Mouse (Mus musculus) hindbrain, embryonic 12.5 days (tissue): ENCODE results near the gene Dgat2. TPM values are rescaled to one million over a fixed set of nuclear protein-coding genes. Genes with fewer than 3 reads are reported as not detected.

Experiments
- ATAC-seq: fragments of 200-750 bp; cut with Nextera tagmentation; 2 replicates; pipeline ENCODE4 v1.8.0; 2017; ENCODE audit warnings: moderate TSS enrichment; ENCODE audit not compliant: low FRiP score
- H3K27ac ChIP-seq: fragments of 300-500 bp; sonication (generic); 2 replicates; pipeline ENCODE4 v1.5.1; 2016; ENCODE audit warnings: mild to moderate bottlenecking
- H3K27me3 ChIP-seq: fragments of 300-500 bp; sonication (generic); 2 replicates; pipeline ENCODE4 v1.6.1; 2016; ENCODE audit warnings: mild to moderate bottlenecking
- H3K36me3 ChIP-seq: fragments of 300-500 bp; sonication (generic); 2 replicates; pipeline ENCODE4 v1.6.1; 2016; ENCODE audit warnings: mild to moderate bottlenecking
- H3K4me1 ChIP-seq: fragments of 300-500 bp; sonication (generic); 2 replicates; pipeline ENCODE4 v1.6.1; 2016
- H3K4me2 ChIP-seq: fragments of 300-500 bp; sonication (generic); replicated peaks from 2 replicates; pipeline ENCODE4 v1.6.1; 2016; ENCODE audit warnings: mild to moderate bottlenecking
- H3K4me3 ChIP-seq: fragments of 300-500 bp; sonication (generic); 2 replicates; pipeline ENCODE4 v1.5.1; 2016; ENCODE audit warnings: mild to moderate bottlenecking
- H3K9ac ChIP-seq: fragments of 300-500 bp; sonication (generic); 2 replicates; pipeline ENCODE4 v1.6.1; 2016; ENCODE audit warnings: mild to moderate bottlenecking, moderate library complexity
- H3K9me3 ChIP-seq: fragments of 300-500 bp; sonication (generic); replicated peaks from 2 replicates; pipeline ENCODE4 v1.6.1; 2016; ENCODE audit warnings: mild to moderate bottlenecking
- WGBS: fragments of 180-500 bp; shearing (Covaris S2); methylation state at CpG from one replicate; pipeline ENCODE4 v1.1.7; 2016; 5-methylcytosine and 5-hydroxymethylcytosine counted together
- polyA plus RNA-seq: library from polyadenylated mRNA; unstranded; fragments of >200 nt; fragmentation: Nextera tagmentation; extraction: Ambion mirVana; gene quantifications from 2 replicates; pipeline ENCODE4 v1.2.1, GENCODE M21; 2016

Gene Dgat2
- polyA plus RNA-seq, 1 experiment from 2014 or later: 12.8 TPM

GRCm38 (mm10) chr7:99171730-99172463 lies 10.6 kb downstream of the Dgat2 start:
- H3K27ac ChIP-seq: no peak overlapping the region
- ATAC-seq: no peak
- no peaks in the 10 kb centered on the region for H3K9me3 ChIP-seq
- no peak overlapping the region for H3K4me3 ChIP-seq
- no peaks in the 10 kb centered on the region for H3K36me3 ChIP-seq
- no peaks in the 10 kb centered on the region for H3K27me3 ChIP-seq
- WGBS: 66% methylated on average over 10 of the region's 10 CpGs
- no peak overlapping the region for H3K9ac ChIP-seq
- H3K4me1 ChIP-seq: no peaks in the 10 kb centered on the region
- no peak overlapping the region for H3K4me2 ChIP-seq

DNA sequence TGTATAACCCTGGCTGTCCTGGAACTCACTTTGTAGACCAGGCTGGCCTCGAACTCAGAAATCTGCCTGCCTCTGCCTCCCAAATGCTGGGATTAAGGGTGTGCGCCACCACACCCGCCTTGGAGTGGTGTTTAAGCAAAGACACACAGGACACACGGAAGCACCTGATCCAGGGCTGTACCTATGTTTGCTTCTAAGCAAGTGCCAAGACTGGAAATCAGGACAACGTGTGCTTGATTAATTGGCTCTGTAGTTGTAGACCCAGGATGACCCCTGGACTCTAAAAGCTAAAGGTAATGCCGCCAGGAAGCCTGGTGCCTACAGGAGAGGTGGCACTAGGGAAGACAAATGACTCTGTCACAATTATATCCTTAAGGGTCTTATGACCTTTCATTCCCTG lies 12.0 kb downstream of the Dgat2 start:
- Histone ChIP-seq H3K4me3 (no peak overlapping the region), H3K9me3 (no peaks in the 10 kb centered on the region), H3K27me3 (no peaks in the 10 kb centered on the region), H3K4me1 (no peaks in the 10 kb centered on the region), H3K4me2 (no peak overlapping the region), H3K9ac (no peak overlapping the region), H3K36me3 (no peaks in the 10 kb centered on the region), H3K27ac (no peak overlapping the region)
- WGBS: 89% methylated on average over 6 of the region's 6 CpGs
- ATAC-seq: no peak

DNA sequence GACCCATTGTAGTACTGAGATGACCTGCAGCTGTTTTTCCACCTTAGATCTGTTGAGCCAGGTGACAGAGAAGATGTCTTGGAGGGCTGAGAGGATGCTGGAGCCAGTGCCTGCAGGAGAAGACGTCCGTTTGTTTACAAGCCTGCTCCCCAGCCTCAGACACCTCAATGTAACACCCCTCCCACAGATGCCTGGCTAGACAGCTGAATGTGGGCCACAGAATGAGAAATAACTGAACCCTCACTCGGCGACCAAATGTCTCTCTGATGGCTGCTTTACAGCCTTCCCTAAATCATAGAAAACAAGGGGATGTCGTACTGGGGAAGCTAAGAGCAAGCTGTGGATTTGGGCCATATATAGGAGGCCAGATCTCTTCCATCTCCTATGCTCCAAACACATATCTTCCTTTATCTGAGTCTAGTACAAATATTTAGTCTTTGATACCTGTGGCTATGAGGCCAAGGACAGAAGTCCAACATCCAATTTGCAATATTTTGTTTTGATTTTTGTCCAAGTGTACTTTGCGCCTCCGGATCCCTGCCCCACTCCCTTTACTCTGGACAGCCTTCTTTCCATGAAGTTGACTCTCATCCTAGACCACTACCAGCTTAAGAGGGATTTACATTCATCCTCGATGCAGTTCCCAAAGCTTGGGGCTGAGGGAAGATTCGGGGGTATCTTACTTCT lies 12.7 kb downstream of the Dgat2 start:
- no peak for ATAC-seq
- Histone ChIP-seq H3K4me1 (no peaks in the 10 kb centered on the region), H3K9me3 (no peaks in the 10 kb centered on the region), H3K27me3 (no peaks in the 10 kb centered on the region), H3K9ac (no peak overlapping the region), H3K4me3 (no peak overlapping the region), H3K36me3 (no peaks in the 10 kb centered on the region), H3K4me2 (no peak overlapping the region), H3K27ac (no peak overlapping the region)
- 91% methylated on average over 9 of the region's 9 CpGs for WGBS

GRCm38 (mm10) chr7:99168756-99169155 lies 13.8 kb downstream of the Dgat2 start:
- ATAC-seq: no peak
- Histone ChIP-seq H3K27me3 (no peaks in the 10 kb centered on the region), H3K36me3 (no peaks in the 10 kb centered on the region), H3K4me1 (no peaks in the 10 kb centered on the region), H3K9me3 (no peaks in the 10 kb centered on the region), H3K9ac (no peak overlapping the region), H3K27ac (no peak overlapping the region), H3K4me2 (no peak overlapping the region), H3K4me3 (no peak overlapping the region)
- 85% methylated on average over 6 of the region's 6 CpGs for WGBS

DNA sequence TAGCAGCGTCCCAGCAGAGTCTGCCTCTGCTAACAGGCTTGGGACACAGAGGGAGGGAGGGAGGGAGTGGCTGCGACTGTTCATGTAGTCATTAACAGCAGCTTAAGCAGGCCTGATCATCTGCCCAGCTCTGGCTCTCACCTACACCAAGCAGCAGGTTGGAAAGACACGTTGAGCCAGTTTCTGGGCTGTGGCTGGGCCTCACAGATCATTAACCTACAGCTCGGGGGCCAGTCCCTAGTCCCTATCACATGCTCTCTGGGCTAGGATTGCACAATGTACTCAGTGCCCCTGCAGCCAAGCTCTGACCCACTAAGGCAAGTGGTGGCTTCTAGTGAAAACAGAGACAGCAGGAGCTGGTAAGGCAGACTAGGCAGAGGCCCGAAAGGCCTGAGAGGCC lies 14.6 kb downstream of the Dgat2 start:
- Histone ChIP-seq H3K36me3 (no peaks in the 10 kb centered on the region), H3K4me1 (no peaks in the 10 kb centered on the region), H3K9me3 (no peaks in the 10 kb centered on the region), H3K27me3 (no peaks in the 10 kb centered on the region), H3K4me3 (no peak overlapping the region), H3K27ac (no peak overlapping the region), H3K9ac (no peak overlapping the region), H3K4me2 (no peak overlapping the region)
- WGBS: 64% methylated on average over 5 of the region's 5 CpGs
- ATAC-seq: no peak

GRCm38 (mm10) chr7:99166159-99166558 lies 16.4 kb downstream of the Dgat2 start:
- H3K4me1 ChIP-seq: peaks cover 5% of the 10 kb centered on the region
- ATAC-seq: no peak
- no peak overlapping the region for H3K9ac ChIP-seq
- no peaks in the 10 kb centered on the region for H3K36me3 ChIP-seq
- H3K9me3 ChIP-seq: no peaks in the 10 kb centered on the region
- H3K4me3 ChIP-seq: no peak overlapping the region
- H3K4me2 ChIP-seq: no peak overlapping the region
- no peaks in the 10 kb centered on the region for H3K27me3 ChIP-seq
- WGBS: 87% methylated on average over 8 of the region's 8 CpGs
- H3K27ac ChIP-seq: no peak overlapping the region

DNA sequence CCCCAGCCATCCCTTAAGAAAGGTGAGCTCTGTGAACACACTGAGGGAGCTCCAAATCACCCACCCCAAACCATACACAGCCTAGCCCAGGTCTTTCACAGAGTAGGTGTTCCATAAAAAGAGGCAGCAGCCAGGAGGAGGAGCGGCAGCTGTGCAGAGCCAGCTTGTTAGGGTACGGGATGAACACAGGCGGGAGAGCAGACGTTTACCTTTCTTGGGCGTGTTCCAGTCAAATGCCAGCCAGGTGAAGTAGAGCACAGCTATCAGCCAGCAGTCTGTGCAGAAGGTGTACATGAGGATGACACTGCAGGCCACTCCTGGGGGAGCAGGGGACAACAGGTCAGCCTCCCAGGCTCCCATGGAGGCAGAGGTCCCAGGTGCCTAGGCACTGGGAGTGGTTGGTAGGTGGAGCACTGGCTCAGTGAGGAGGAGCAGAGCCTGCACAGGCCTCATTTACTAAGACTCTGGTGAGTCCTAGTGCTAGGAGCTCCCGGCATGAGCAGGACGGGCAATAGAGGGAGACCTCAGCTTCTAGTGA lies 17.6 kb downstream of the Dgat2 start:
- no peak overlapping the region for H3K4me3 ChIP-seq
- 92% methylated on average over 7 of the region's 7 CpGs for WGBS
- no peak overlapping the region for H3K27ac ChIP-seq
- H3K4me2 ChIP-seq: no peak overlapping the region
- H3K9me3 ChIP-seq: no peaks in the 10 kb centered on the region
- ATAC-seq: no peak
- H3K4me1 ChIP-seq: peaks cover 12% of the 10 kb centered on the region
- H3K9ac ChIP-seq: no peak overlapping the region
- H3K36me3 ChIP-seq: no peaks in the 10 kb centered on the region
- H3K27me3 ChIP-seq: no peaks in the 10 kb centered on the region

DNA sequence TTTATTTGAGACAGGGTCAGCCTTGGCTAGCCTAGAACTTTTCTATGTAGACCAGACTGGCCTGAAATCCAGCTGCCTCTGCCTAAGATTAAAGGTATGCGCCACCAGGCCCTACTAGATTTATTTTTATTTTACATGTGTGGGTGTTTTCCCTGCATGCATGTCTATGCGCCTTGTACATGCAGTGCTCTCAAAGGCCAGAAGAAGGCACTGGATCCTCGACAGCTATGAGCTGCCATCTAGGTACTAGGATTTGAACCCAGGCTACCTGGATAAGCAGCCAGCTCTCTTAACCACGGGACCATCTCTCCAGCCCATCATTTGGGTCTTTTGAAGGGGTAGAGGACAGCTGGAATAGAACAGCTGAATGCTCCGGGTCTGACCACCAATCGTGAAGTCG lies 20.1 kb downstream of the Dgat2 start:
- H3K4me3 ChIP-seq: no peak overlapping the region
- no peak overlapping the region for H3K27ac ChIP-seq
- no peak overlapping the region for H3K9ac ChIP-seq
- H3K4me1 ChIP-seq: peaks cover 12% of the 10 kb centered on the region
- no peaks in the 10 kb centered on the region for H3K36me3 ChIP-seq
- 90% methylated on average over 7 of the region's 7 CpGs for WGBS
- no peak for ATAC-seq
- no peak overlapping the region for H3K4me2 ChIP-seq
- no peaks in the 10 kb centered on the region for H3K27me3 ChIP-seq
- no peaks in the 10 kb centered on the region for H3K9me3 ChIP-seq

DNA sequence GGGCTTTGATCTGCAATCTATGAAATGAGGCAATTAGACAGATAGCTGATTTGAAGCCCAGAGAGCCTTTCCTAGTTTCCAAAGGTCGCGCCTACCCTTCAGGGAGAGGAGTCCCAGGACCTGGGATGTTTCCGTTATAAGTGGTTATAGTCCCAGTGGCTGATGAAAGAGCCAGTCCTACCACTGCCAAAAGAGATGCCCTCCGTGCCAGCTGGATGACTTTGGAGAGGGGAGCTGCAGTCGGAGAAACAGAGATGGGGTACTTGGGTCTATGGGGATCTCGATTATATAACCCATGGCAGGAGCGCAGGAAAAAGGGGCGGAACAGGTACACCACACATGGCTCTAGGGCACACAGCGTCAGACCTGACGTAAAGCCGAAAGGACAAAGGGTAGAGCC lies 20.6 kb downstream of the Dgat2 start:
- H3K4me3 ChIP-seq: no peak overlapping the region
- no peak overlapping the region for H3K9ac ChIP-seq
- no peaks in the 10 kb centered on the region for H3K36me3 ChIP-seq
- H3K4me2 ChIP-seq: no peak overlapping the region
- no peaks in the 10 kb centered on the region for H3K9me3 ChIP-seq
- peaks cover 12% of the 10 kb centered on the region for H3K4me1 ChIP-seq
- H3K27me3 ChIP-seq: no peaks in the 10 kb centered on the region
- peak overlapping the region; percentile 17; the same call in 1 of the 2 replicates for H3K27ac ChIP-seq
- no peak for ATAC-seq
- 91% methylated on average over 11 of the region's 11 CpGs for WGBS

- peak overlapping the region; percentile 17 for H3K27ac ChIP-seq
- peak; percentile 41 for ATAC-seq
Measured at GRCm38 (mm10) chr7:99161529-99161928, 21.0 kb downstream of the Dgat2 start.

DNA sequence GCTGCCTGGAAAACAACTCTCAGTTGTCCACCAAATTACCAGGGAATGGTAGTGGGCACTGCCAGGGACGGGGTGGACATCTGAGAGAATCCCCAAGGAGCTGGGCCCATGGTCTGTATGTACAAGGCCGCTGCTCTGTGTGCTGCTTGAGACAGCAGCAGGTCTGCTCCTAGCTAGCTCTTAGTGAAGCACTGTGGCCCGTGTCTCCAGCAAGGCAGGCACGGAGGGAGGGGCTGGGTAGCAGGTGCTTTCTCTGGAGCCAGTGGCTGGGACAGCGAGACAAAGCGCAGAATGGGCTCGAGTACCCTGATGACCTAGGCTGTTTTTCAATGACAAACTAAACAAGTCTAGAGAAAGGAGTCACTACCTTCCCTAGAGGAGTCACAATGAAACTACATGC lies 21.5 kb downstream of the Dgat2 start:
- peak; percentile 32 for ATAC-seq

More at GRCm38 (mm10) chr7:99161529-99161928, 21.0 kb downstream of the Dgat2 start:
- Histone ChIP-seq H3K9me3 (no peaks in the 10 kb centered on the region), H3K36me3 (no peaks in the 10 kb centered on the region), H3K4me2 (no peak overlapping the region), H3K4me1 (peaks cover 12% of the 10 kb centered on the region), H3K27me3 (no peaks in the 10 kb centered on the region), H3K4me3 (no peak overlapping the region), H3K9ac (no peak overlapping the region)
- 49% methylated on average over 4 of the region's 4 CpGs for WGBS

DNA sequence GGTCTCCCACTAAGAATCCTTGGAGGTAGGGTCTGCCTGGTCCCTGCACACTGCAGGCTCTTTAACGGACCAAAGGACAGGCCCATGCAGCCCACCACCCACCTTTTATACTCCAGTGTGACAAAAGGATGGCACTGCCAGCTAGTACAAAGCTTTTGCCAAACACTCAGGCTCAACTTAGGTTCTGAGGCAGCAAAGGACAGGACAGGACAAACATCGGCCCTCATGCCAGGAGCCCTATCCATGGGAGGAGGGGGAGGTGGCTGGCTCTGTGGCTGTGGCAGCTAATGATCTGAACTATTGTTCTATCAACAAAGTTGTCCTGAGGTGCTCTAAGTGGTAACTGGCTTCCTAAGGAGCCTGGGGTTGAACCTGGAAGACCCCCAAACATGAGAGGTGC lies 23.1 kb downstream of the Dgat2 start:
- Histone ChIP-seq H3K4me2 (no peak overlapping the region), H3K36me3 (no peaks in the 10 kb centered on the region), H3K9ac (no peak overlapping the region), H3K27me3 (no peaks in the 10 kb centered on the region), H3K4me1 (peaks cover 21% of the 10 kb centered on the region), H3K9me3 (no peaks in the 10 kb centered on the region), H3K27ac (no peak overlapping the region), H3K4me3 (no peak overlapping the region)
- ATAC-seq: no peak
- WGBS: 81% methylated on average over 2 of the region's 2 CpGs

More for the DNA sequence above, 21.5 kb downstream of the Dgat2 start:
- H3K27ac ChIP-seq: 0 out of 2 replicates have a peak overlapping the region, but pooled peaks have one; percentile 30
- H3K36me3 ChIP-seq: no peaks in the 10 kb centered on the region
- H3K4me1 ChIP-seq: peaks cover 14% of the 10 kb centered on the region
- H3K4me3 ChIP-seq: no peak overlapping the region
- no peak overlapping the region for H3K9ac ChIP-seq
- WGBS: 80% methylated on average over 7 of the region's 7 CpGs
- H3K27me3 ChIP-seq: no peaks in the 10 kb centered on the region
- no peak overlapping the region for H3K4me2 ChIP-seq
- H3K9me3 ChIP-seq: no peaks in the 10 kb centered on the region
